Mouse (Mus musculus) stomach, postnatal 0 days (tissue): ENCODE measurements around the gene Abat.

Source experiments
- CTCF ChIP-seq: IDR thresholded peaks from 2 replicates; pipeline ENCODE4 v1.5.1; 2016; ENCODE audit warnings: antibody characterized with exemption, low read depth, mild to moderate bottlenecking, moderate library complexity
- EP300 ChIP-seq: optimal IDR thresholded peaks from 2 replicates; pipeline ENCODE3; 2016; ENCODE audit warnings: antibody characterized with exemption

GRCm38 (mm10) chr16:8668386-8668785 lies 155.2 kb downstream of the Abat start:
- TF ChIP-seq CTCF (no peak), EP300 (no peak)
